Mouse (Mus musculus) B cell, adult 2 months (primary cell): ENCODE measurements at regions not wholly inside any gene's neighbourhood (a gene's known extent, or its start where the extent isn't known, plus 50 kb on each side); places are given as distances from the start of the nearest gene placed in this dataset.

Source experiments
- DNase-seq, 2 experiments: peaks; one replicate each; pipeline ENCODE4 v3.0.0; 2022

GRCm38 (mm10) chr17:85932360-85933132 is 212.4 kb downstream of the Srbd1 start:
- DNase-seq = no peak

- DNase-seq = no peak
Measured at GRCm38 (mm10) chr17:85931955-85932354, 213.0 kb downstream of the Srbd1 start.

GRCm38 (mm10) chr17:85930789-85931188 is 214.2 kb downstream of the Srbd1 start:
- no peak for DNase-seq

- DNase-seq = no peak
Measured at GRCm38 (mm10) chr17:85930331-85930730, 214.6 kb downstream of the Srbd1 start.

GRCm38 (mm10) chr17:85929699-85930286 is 215.2 kb downstream of the Srbd1 start:
- DNase-seq = no peak

GRCm38 (mm10) chr17:85928543-85928942 is 216.4 kb downstream of the Srbd1 start:
- no peak for DNase-seq

GRCm38 (mm10) chr17:85927261-85927660 is 217.7 kb downstream of the Srbd1 start:
- no peak for DNase-seq

GRCm38 (mm10) chr17:85926044-85926443 is 218.9 kb downstream of the Srbd1 start:
- DNase-seq = no peak

- no peak for DNase-seq
Measured at GRCm38 (mm10) chr17:85921219-85921673, 223.7 kb downstream of the Srbd1 start.

GRCm38 (mm10) chr17:85919868-85920267 is 225.1 kb downstream of the Srbd1 start:
- DNase-seq = no peak

- DNase-seq = no peak
Measured at GRCm38 (mm10) chr17:85915870-85916269, 227.8 kb upstream of the Six2 start.

- DNase-seq = no peak
Measured at GRCm38 (mm10) chr17:85914062-85914461, 226.0 kb upstream of the Six2 start.

GRCm38 (mm10) chr17:85908709-85909108 is 220.6 kb upstream of the Six2 start:
- no peak for DNase-seq

- DNase-seq = no peak
Measured at GRCm38 (mm10) chr17:85906597-85907187, 218.6 kb upstream of the Six2 start.

GRCm38 (mm10) chr17:85902575-85902974 is 214.5 kb upstream of the Six2 start:
- no peak for DNase-seq

GRCm38 (mm10) chr17:85899096-85899495 is 211.0 kb upstream of the Six2 start:
- no peak for DNase-seq

GRCm38 (mm10) chr17:85895978-85896377 is 207.9 kb upstream of the Six2 start:
- no peak for DNase-seq

GRCm38 (mm10) chr17:85891243-85891642 is 203.2 kb upstream of the Six2 start:
- DNase-seq = no peak

GRCm38 (mm10) chr17:85889746-85890532 is 201.9 kb upstream of the Six2 start:
- no peak for DNase-seq

GRCm38 (mm10) chr17:85888568-85889398 is 200.7 kb upstream of the Six2 start:
- no peak for DNase-seq

- DNase-seq = no peak
Measured at GRCm38 (mm10) chr17:85886675-85887074, 198.6 kb upstream of the Six2 start.

GRCm38 (mm10) chr17:85886237-85886636 is 198.2 kb upstream of the Six2 start:
- DNase-seq = no peak
